Mouse (Mus musculus) spleen, adult 2 months (tissue): Measurements from ENCODE around the gene Nrp2.

Source experiments
- CTCF ChIP-seq: fragments of 200-500 bp; IDR thresholded peaks from 2 replicates; pipeline ENCODE4 v1.5.1; 2011; ENCODE audit warnings: mild to moderate bottlenecking, inconsistent platforms; ENCODE audit not compliant: insufficient read depth, insufficient read length, insufficient replicate concordance; ENCODE audit errors: extremely low read depth
- POLR2A ChIP-seq: fragments of 200-500 bp; IDR thresholded peaks from 2 replicates; pipeline ENCODE4 v1.6.1; 2011; ENCODE audit warnings: low read depth, low read length, inconsistent platforms

DNA sequence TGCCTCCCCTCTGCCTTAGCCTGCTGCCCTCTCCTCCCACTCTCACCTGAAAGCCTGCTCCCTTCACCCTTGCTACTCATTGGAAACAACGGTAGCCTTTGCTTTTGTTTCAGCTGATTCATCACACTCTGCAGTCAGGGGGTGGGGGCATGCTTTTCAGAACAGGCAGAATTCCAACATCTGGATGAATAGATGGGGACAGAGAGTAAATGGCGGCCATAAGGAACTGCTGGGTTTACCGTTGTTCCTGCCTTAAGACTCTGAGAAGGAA lies 70.8 kb downstream of the Nrp2 start:
- TF ChIP-seq CTCF = no peak
- no peak for TF ChIP-seq POLR2A
